Mouse (Mus musculus) MEL (cell line): ENCODE measurements around the gene Cd200r2.

Source experiments
- CHD2 ChIP-seq: IDR thresholded peaks from 2 replicates; pipeline ENCODE4 v1.6.1; 2011; ENCODE audit warnings: low read length, improper control_type of control experiment
- CTCF ChIP-seq, 3 experiments: IDR thresholded peaks in 2 of 3; conservative IDR thresholded peaks in 1 of 3; 2 replicates each; pipeline ENCODE4 v1.5.1; 2011 to 2012; ENCODE audit warnings: low read length in 3 of 3, low read depth in 2 of 3, mild to moderate bottlenecking in 2 of 3, improper control_type of control experiment in 1 of 3, inconsistent platforms in 1 of 3, mixed read lengths in 1 of 3, moderate library complexity in 1 of 3; ENCODE audit not compliant: control insufficient read depth in 1 of 3, insufficient read depth in 1 of 3, poor library complexity in 1 of 3, severe bottlenecking in 1 of 3
- EP300 ChIP-seq, 2 experiments: IDR thresholded peaks; 2 replicates each; pipeline ENCODE4 v1.6.1; 2011; ENCODE audit warnings: improper control_type of control experiment in 2 of 2, low read length in 2 of 2, low read depth in 1 of 2, mild to moderate bottlenecking in 1 of 2
- GATA1 ChIP-seq: IDR thresholded peaks from 2 replicates; pipeline ENCODE4 v1.6.1; 2011; ENCODE audit warnings: low read depth, low read length, improper control_type of control experiment
- POLR2AphosphoS2 ChIP-seq: IDR thresholded peaks from 2 replicates; pipeline ENCODE4 v1.6.1; 2011; ENCODE audit warnings: low read length, improper control_type of control experiment
- TCF12 ChIP-seq: IDR thresholded peaks from 2 replicates; pipeline ENCODE4 v1.6.1; 2014; ENCODE audit warnings: low read depth, mild to moderate bottlenecking, inconsistent platforms, low read length, improper control_type of control experiment, moderate library complexity

- TF ChIP-seq EP300 (IDR thresholded peaks at IDR 0.05; ENCODE audit: low read depth in 1 of 2, low read length in 2 of 2) (no peak), CHD2 (no peak), GATA1 (no peak), TCF12 (no peak), POLR2AphosphoS2 (no peak), CTCF (IDR thresholded peaks at IDR 0.05 in 2 of 3, conservative IDR thresholded peaks at IDR 0.05 in 1 of 3; ENCODE audit: control insufficient read depth in 1 of 3, insufficient read depth in 1 of 3, low read depth in 2 of 3, low read length in 3 of 3, poor library complexity in 1 of 3, severe bottlenecking in 1 of 3) (no peak)
Observed at GRCm38 (mm10) chr16:44890814-44891213, 23.9 kb downstream of the Cd200r2 start.
